Mouse (Mus musculus) CH12F3 (cell line): ENCODE measurements around the gene Hira.
"Not testable (repeated sequence)": the region's sequence is repeated elsewhere in the genome, so short reads cannot be mapped to it uniquely, and the experiment has no call there.

ENCODE experiments used
- in situ Hi-C: fragments of 300-500 bp; cut with MboI; formaldehyde crosslinking; loops from 2 replicates; pipeline ENCODE4 v1.14.3; 2020; ENCODE audit warnings: low sequenced_read_pairs

Gene Hira

GRCm38 (mm10) chr16:18876442-18877308, at the start of gene Hira, which contains the start of gene Mrpl40:
Gene Hira, plus strand, starts transcription at chr16:18877037.
Gene Mrpl40, minus strand, starts transcription at chr16:18876862.
- in situ Hi-C loops: no loop called here

- in situ Hi-C loops: no loop called here
These were observed 48.2 kb upstream of the Hira start for GRCm38 (mm10) chr16:18828630-18829029.

GRCm38 (mm10) chr16:18829102-18829501, 47.7 kb upstream of the Hira start:
- in situ Hi-C loops: no loop called here

- in situ Hi-C loops: no loop called here
These were observed 43.4 kb upstream of the Hira start for GRCm38 (mm10) chr16:18833486-18833885.

- in situ Hi-C loops: no loop called here
These were observed 40.8 kb upstream of the Hira start for GRCm38 (mm10) chr16:18836073-18836467.

GRCm38 (mm10) chr16:18836468-18837208, 40.2 kb upstream of the Hira start, which contains the start of the genes 2510002D24Rik and Gm28539:
Gene 2510002D24Rik, plus strand, starts transcription at chr16:18836578.
Gene Gm28539, plus strand, starts transcription at chr16:18836584.
- in situ Hi-C loops: no loop called here

- in situ Hi-C loops: no loop called here
These were observed 38.5 kb upstream of the Hira start for GRCm38 (mm10) chr16:18838346-18838745.

GRCm38 (mm10) chr16:18846301-18846820, 30.5 kb upstream of the Hira start:
- in situ Hi-C loops: no loop called here

GRCm38 (mm10) chr16:18849521-18850190, 27.2 kb upstream of the Hira start:
- in situ Hi-C loops: not testable (repeated sequence)

GRCm38 (mm10) chr16:18858551-18858950, 18.3 kb upstream of the Hira start:
- in situ Hi-C loops: no loop called here

GRCm38 (mm10) chr16:18860186-18860585, 16.7 kb upstream of the Hira start:
- in situ Hi-C loops: no loop called here

GRCm38 (mm10) chr16:18870495-18870894, 6.3 kb upstream of the Hira start:
- in situ Hi-C loops: not testable (repeated sequence)

- in situ Hi-C loops: no loop called here
These were observed 771 bp upstream of the Hira start for GRCm38 (mm10) chr16:18876091-18876441.

- in situ Hi-C loops: no loop called here
These were observed 701 bp downstream of the Hira start for GRCm38 (mm10) chr16:18877386-18878090.

GRCm38 (mm10) chr16:18878091-18878720, 1.4 kb downstream of the Hira start:
- in situ Hi-C loops: no loop called here

GRCm38 (mm10) chr16:18884044-18884443, 7.2 kb downstream of the Hira start:
- in situ Hi-C loops: no loop called here

GRCm38 (mm10) chr16:18893840-18894372, 17.1 kb downstream of the Hira start:
- in situ Hi-C loops: no loop called here

GRCm38 (mm10) chr16:18895249-18895648, 18.4 kb downstream of the Hira start:
- in situ Hi-C loops: no loop called here

- in situ Hi-C loops: no loop called here
These were observed 19.6 kb downstream of the Hira start for GRCm38 (mm10) chr16:18896429-18896828.

GRCm38 (mm10) chr16:18905648-18906047, 28.8 kb downstream of the Hira start:
- in situ Hi-C loops: no loop called here
